Mouse (Mus musculus) heart, embryonic 16.5 days (tissue): ENCODE data around the gene Gm20683. TPM values are rescaled to one million over a fixed set of nuclear protein-coding genes. Genes with fewer than 3 reads are reported as not detected.
A peak's percentile ranks its signal among the peaks of the same experiment; 100 is the strongest.
"Not testable (repeated sequence)": the region's sequence is repeated elsewhere in the genome, so short reads cannot be mapped to it uniquely, and the experiment has no call there.

Source experiments
- ATAC-seq: fragments of 200-750 bp; cut with Nextera tagmentation; replicated peaks from 2 replicates; pipeline ENCODE4 v1.8.0; 2017; ENCODE audit warnings: moderate number of reproducible peaks; ENCODE audit not compliant: insufficient read depth, low FRiP score; ENCODE audit errors: extremely low read depth
- H3K27ac ChIP-seq: fragments of 300-500 bp; sonication (generic); 2 replicates; pipeline ENCODE4 v1.5.1; 2014; ENCODE audit warnings: mild to moderate bottlenecking, low read length, control low read depth, moderate library complexity
- H3K27me3 ChIP-seq: fragments of 300-500 bp; sonication (generic); 2 replicates; pipeline ENCODE4 v1.6.1; 2014; ENCODE audit warnings: low read length, mixed read lengths; ENCODE audit not compliant: control insufficient read depth, insufficient read depth
- H3K36me3 ChIP-seq: fragments of 300-500 bp; sonication (generic); 2 replicates; pipeline ENCODE4 v1.6.1; 2014; ENCODE audit not compliant: control insufficient read depth, insufficient read depth
- H3K4me1 ChIP-seq: fragments of 300-500 bp; sonication (generic); 2 replicates; pipeline ENCODE4 v1.6.1; 2014; ENCODE audit warnings: low read length, mixed read lengths; ENCODE audit not compliant: control insufficient read depth, insufficient read depth
- H3K4me2 ChIP-seq: fragments of 300-500 bp; sonication (generic); 2 replicates; pipeline ENCODE4 v1.6.1; 2014; ENCODE audit warnings: low read depth, mild to moderate bottlenecking, control low read depth, low read length
- H3K4me3 ChIP-seq: fragments of 300-500 bp; sonication (generic); 2 replicates; pipeline ENCODE4 v1.5.1; 2014; ENCODE audit warnings: mild to moderate bottlenecking, control low read depth, low read length
- H3K9ac ChIP-seq: fragments of 300-500 bp; sonication (generic); 2 replicates; pipeline ENCODE4 v1.6.1; 2014; ENCODE audit warnings: low read length, control low read depth
- H3K9me3 ChIP-seq: fragments of 300-500 bp; sonication (generic); replicated peaks from 2 replicates; pipeline ENCODE4 v1.6.1; 2016; ENCODE audit warnings: low read length; ENCODE audit not compliant: control insufficient read depth
- WGBS: fragments of 180-500 bp; shearing (Covaris S2); extraction: QIAGEN DNeasy Blood & Tissue Kit; methylation state at CpG from one replicate; pipeline ENCODE4 v1.1.7; 2014; 5-methylcytosine and 5-hydroxymethylcytosine counted together
- polyA plus RNA-seq: library from polyadenylated mRNA; unstranded; fragments of >200 nt; fragmentation: Nextera tagmentation; extraction: Ambion mirVana; gene quantifications from 2 replicates; pipeline ENCODE4 v1.2.1, GENCODE M21; 2015

The Gm20683 gene
- polyA plus RNA-seq, 1 experiment from 2014 or later = 2.0 TPM

GRCm38 (mm10) chr17:25813471-25813870 is 28.1 kb downstream of the Gm20683 start:
- no peak overlapping the region for H3K27ac ChIP-seq
- H3K27me3 ChIP-seq = peaks cover 57% of the 10 kb centered on the region
- H3K9ac ChIP-seq = no peak overlapping the region
- WGBS = 1% methylated on average over 20 of the region's 20 CpGs
- no peaks in the 10 kb centered on the region for H3K9me3 ChIP-seq
- H3K4me3 ChIP-seq = no peak overlapping the region
- peaks cover 11% of the 10 kb centered on the region for H3K4me1 ChIP-seq
- H3K4me2 ChIP-seq = no peak overlapping the region
- 0 out of 2 replicates have a peak, but pooled peaks have one; percentile 8 for ATAC-seq
- no peaks in the 10 kb centered on the region for H3K36me3 ChIP-seq

GRCm38 (mm10) chr17:25810890-25811289 is 30.7 kb downstream of the Gm20683 start:
- H3K4me2 ChIP-seq = no peak overlapping the region
- H3K27me3 ChIP-seq = peaks cover 55% of the 10 kb centered on the region
- no peaks in the 10 kb centered on the region for H3K9me3 ChIP-seq
- H3K4me1 ChIP-seq = peaks cover 12% of the 10 kb centered on the region
- no peak overlapping the region for H3K27ac ChIP-seq
- WGBS = 62% methylated on average over 4 of the region's 4 CpGs
- H3K36me3 ChIP-seq = no peaks in the 10 kb centered on the region
- ATAC-seq = no peak
- H3K4me3 ChIP-seq = no peak overlapping the region
- no peak overlapping the region for H3K9ac ChIP-seq

- ATAC-seq = no peak
- Histone ChIP-seq H3K27me3 (peaks cover 55% of the 10 kb centered on the region), H3K36me3 (no peaks in the 10 kb centered on the region), H3K27ac (no peak overlapping the region), H3K4me2 (peak overlapping the region; percentile 98), H3K4me1 (peaks cover 12% of the 10 kb centered on the region), H3K4me3 (peak overlapping the region; percentile 70), H3K9ac (peak overlapping the region; percentile 67), H3K9me3 (no peaks in the 10 kb centered on the region)
- 7% methylated on average over 24 of the region's 25 CpGs for WGBS
Observed at GRCm38 (mm10) chr17:25809606-25810340, 31.8 kb downstream of the Gm20683 start.

GRCm38 (mm10) chr17:25808789-25809605 is 32.6 kb downstream of the Gm20683 start, which contains the start of gene Fbxl16:
TSS of gene Fbxl16 (plus strand) at chr17:25809085.
- H3K4me2 ChIP-seq = peak within 1 kb of the TSS; percentile 98
- H3K9me3 ChIP-seq = no peaks in the 10 kb centered on the region
- peak within 1 kb of the TSS; percentile 67 for H3K9ac ChIP-seq
- peak; percentile 63 for ATAC-seq
- H3K36me3 ChIP-seq = no peaks in the 10 kb centered on the region
- H3K27me3 ChIP-seq = peaks cover 55% of the 10 kb centered on the region
- peak within 1 kb of the TSS; percentile 70 for H3K4me3 ChIP-seq
- WGBS = under 1% methylated on average over 78 of the region's 100 CpGs
- peaks cover 12% of the 10 kb centered on the region for H3K4me1 ChIP-seq
- no peak within 1 kb of the TSS for H3K27ac ChIP-seq

- Histone ChIP-seq H3K36me3 (no peaks in the 10 kb centered on the region), H3K9ac (no peak overlapping the region), H3K27ac (no peak overlapping the region), H3K4me1 (peaks cover 14% of the 10 kb centered on the region), H3K9me3 (no peaks in the 10 kb centered on the region), H3K4me2 (no peak overlapping the region; the same call in 1 of the 2 replicates), H3K4me3 (peak overlapping the region; percentile 70; the same call in 1 of the 2 replicates), H3K27me3 (peaks cover 54% of the 10 kb centered on the region)
- WGBS = 27% methylated on average over 5 of the region's 5 CpGs
- ATAC-seq = no peak
Observed at GRCm38 (mm10) chr17:25808028-25808427, 33.5 kb downstream of the Gm20683 start.

GRCm38 (mm10) chr17:25807452-25807851 is 34.1 kb downstream of the Gm20683 start:
- Histone ChIP-seq H3K27me3 (peaks cover 48% of the 10 kb centered on the region), H3K4me1 (peaks cover 19% of the 10 kb centered on the region)
- ATAC-seq, H3K36me3 ChIP-seq, H3K9ac ChIP-seq, H3K27ac ChIP-seq, H3K4me2 ChIP-seq, H3K9me3 ChIP-seq, H3K4me3 ChIP-seq: not testable (repeated sequence)
- WGBS = 41% methylated on average over 2 of the region's 2 CpGs

- H3K9me3 ChIP-seq = no peaks in the 10 kb centered on the region
- no peak overlapping the region for H3K9ac ChIP-seq
- H3K36me3 ChIP-seq = no peaks in the 10 kb centered on the region
- peaks cover 39% of the 10 kb centered on the region for H3K27me3 ChIP-seq
- peaks cover 19% of the 10 kb centered on the region for H3K4me1 ChIP-seq
- no peak overlapping the region for H3K4me3 ChIP-seq
- H3K27ac ChIP-seq = no peak overlapping the region
- WGBS = 86% methylated on average over 4 of the region's 4 CpGs
- no peak for ATAC-seq
- H3K4me2 ChIP-seq = no peak overlapping the region
Observed at GRCm38 (mm10) chr17:25806507-25806906, 35.1 kb downstream of the Gm20683 start.

- peak; percentile 80 for ATAC-seq
- no peaks in the 10 kb centered on the region for H3K9me3 ChIP-seq
- H3K4me1 ChIP-seq = peaks cover 9% of the 10 kb centered on the region
- H3K27me3 ChIP-seq = peaks cover 8% of the 10 kb centered on the region
- no peak overlapping the region for H3K4me2 ChIP-seq
- H3K9ac ChIP-seq = no peak overlapping the region; the same call in 1 of the 2 replicates
- H3K4me3 ChIP-seq = no peak overlapping the region
- WGBS = 6% methylated on average over 10 of the region's 10 CpGs
- no peak overlapping the region for H3K27ac ChIP-seq
- H3K36me3 ChIP-seq = no peaks in the 10 kb centered on the region
Observed at GRCm38 (mm10) chr17:25802825-25803517, 38.6 kb downstream of the Gm20683 start.
